Comparison of ENCODE assay signal across 10 mouse cellular contexts in the genomic region with DNA sequence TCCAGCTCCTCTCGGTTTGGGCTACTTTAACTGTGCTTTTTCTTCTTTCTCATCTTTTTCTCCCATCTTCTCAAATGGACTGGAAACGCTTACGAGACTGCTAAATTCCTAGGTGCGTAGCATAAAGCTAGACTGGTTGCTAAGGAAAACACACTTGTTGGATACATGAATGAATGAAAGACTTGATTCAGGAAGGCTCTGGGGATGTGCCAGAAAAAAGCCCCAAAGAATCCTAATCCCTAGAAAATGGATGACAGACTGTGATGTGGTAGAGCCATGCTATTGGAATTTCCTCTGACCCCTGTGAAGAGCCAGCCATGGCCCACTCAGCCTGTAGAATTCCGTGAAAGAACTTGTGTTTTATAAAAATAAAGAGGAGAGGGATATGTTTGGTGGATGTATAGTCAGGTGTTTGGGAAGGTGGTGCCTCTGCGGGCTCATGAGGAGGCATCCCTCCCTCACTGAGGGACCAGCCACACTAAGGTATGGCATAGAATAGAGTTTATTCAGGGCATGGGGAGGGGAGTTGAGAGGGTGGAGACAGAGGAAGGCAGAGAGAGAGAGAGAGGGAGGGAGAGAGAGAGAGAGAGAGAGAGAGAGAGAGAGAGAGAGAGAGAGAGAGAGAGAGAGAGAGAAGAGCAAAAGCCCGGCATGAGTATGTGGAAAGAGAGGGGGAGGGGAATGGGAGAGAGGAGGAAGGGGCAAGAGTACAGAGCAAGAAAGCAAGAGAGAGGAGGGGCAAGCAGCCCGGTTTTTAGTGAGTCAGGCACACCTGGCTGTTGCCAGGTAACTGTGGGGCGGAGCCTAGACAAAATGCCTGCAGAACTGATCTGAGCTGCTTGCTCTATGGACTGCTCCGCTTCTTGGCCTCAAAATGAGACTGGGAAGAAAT. TPM values are rescaled to one million over a fixed set of nuclear protein-coding genes. Genes with fewer than 3 reads are reported as not detected.
DNase-seq lines count a peak whose midpoint lies in the region; ATAC-seq lines count a peak whose summit lies in the region.
"Had no signal": no experiment of that assay in that cellular context is flagged by ENCODE, and none has a peak within 500 bp of the region (broad histone marks: within the 10 kb centered on the region; RNA-seq: fewer than 3 reads in every experiment).

No protein-coding gene starts in this region.

- H3K9me3 ChIP-seq in hindbrain, embryonic 14.5 days (ENCODE audit: control insufficient read depth, low read length) = no peaks in the 10 kb centered on the region
- H3K9me3 ChIP-seq in limb, embryonic 12.5 days = no peaks in the 10 kb centered on the region
- H3K9me3 ChIP-seq in stomach, embryonic 16.5 days (replicated peaks; ENCODE audit: control insufficient read depth, low read length) = no peaks in the 10 kb centered on the region

- ATAC-seq in hindbrain, embryonic 14.5 days (ENCODE audit: low FRiP score) = peak; percentile 74; the same call in 1 of the 2 replicates
- peak; percentile 41; the same call in 1 of the 2 replicates for ATAC-seq in limb, embryonic 12.5 days (ENCODE audit: insufficient number of reproducible peaks, insufficient read depth, low FRiP score, low TSS enrichment, low read depth)
- ATAC-seq in stomach, embryonic 16.5 days (ENCODE audit: insufficient read depth, low FRiP score) = peak; percentile 83

- peak; percentile 45 to 60 for DNase-seq in right cerebral cortex, postnatal 10 days (ENCODE audit: low spot score in 2 of 2)
- DNase-seq in right cerebral cortex, postnatal 36 days (ENCODE audit: low spot score in 2 of 2) = no peak
- peak; percentile 36 for DNase-seq in hindbrain, embryonic 14.5 days (ENCODE audit: low spot score)
- DNase-seq in adrenal gland, postnatal 36 days = no peak
- no peak for DNase-seq in cerebellum, postnatal 14 days
- no peak for DNase-seq in urinary bladder, postnatal 10 days (ENCODE audit: low spot score)
- DNase-seq: thymus, postnatal 14 days had no signal

- 0 out of 2 replicates have a peak overlapping the region, but pooled peaks have one; percentile 3 for H3K4me2 ChIP-seq in hindbrain, embryonic 14.5 days (replicated peaks)
- H3K4me2 ChIP-seq in limb, embryonic 12.5 days = peak overlapping the region; percentile 35
- H3K4me2 ChIP-seq in stomach, embryonic 16.5 days (ENCODE audit: low read depth, low read length) = no peak overlapping the region

- H3K27ac ChIP-seq in hindbrain, embryonic 14.5 days = peak overlapping the region; percentile 38; the same call in 1 of the 2 replicates
- no peak overlapping the region for H3K27ac ChIP-seq in limb, embryonic 12.5 days
- no peak overlapping the region for H3K27ac ChIP-seq in stomach, embryonic 16.5 days (ENCODE audit: low read length)

- H3K4me1 ChIP-seq in hindbrain, embryonic 14.5 days (replicated peaks; ENCODE audit: control insufficient read depth, insufficient read depth, low read length) = no peaks in the 10 kb centered on the region; the same call in 1 of the 2 replicates
- H3K4me1 ChIP-seq in limb, embryonic 12.5 days (replicated peaks) = peaks cover 11% of the 10 kb centered on the region
- peaks cover 3% of the 10 kb centered on the region; the same call in 1 of the 2 replicates for H3K4me1 ChIP-seq in stomach, embryonic 16.5 days (ENCODE audit: control insufficient read depth, insufficient read depth, low read length)

- 29% methylated on average over 10 of the region's 10 CpGs for WGBS in hindbrain, embryonic 14.5 days
- WGBS in limb, embryonic 12.5 days = 39% methylated on average over 10 of the region's 10 CpGs
- 40% methylated on average over 10 of the region's 10 CpGs for WGBS in stomach, embryonic 16.5 days

- no peaks in the 10 kb centered on the region for H3K27me3 ChIP-seq in hindbrain, embryonic 14.5 days (ENCODE audit: control insufficient read depth, insufficient read depth, low read length)
- no peaks in the 10 kb centered on the region for H3K27me3 ChIP-seq in limb, embryonic 12.5 days
- H3K27me3 ChIP-seq in stomach, embryonic 16.5 days (ENCODE audit: control insufficient read depth, insufficient read depth, low read length) = no peaks in the 10 kb centered on the region

- no peak overlapping the region for H3K4me3 ChIP-seq in hindbrain, embryonic 14.5 days (replicated peaks; ENCODE audit: low read length)
- no peak overlapping the region for H3K4me3 ChIP-seq in limb, embryonic 12.5 days (replicated peaks)
- no peak overlapping the region for H3K4me3 ChIP-seq in stomach, embryonic 16.5 days (replicated peaks; ENCODE audit: low read length)
- H3K4me3 ChIP-seq: erythroblast, embryonic 14.5 days had no signal

- no peak overlapping the region for H3K9ac ChIP-seq in hindbrain, embryonic 14.5 days
- no peak overlapping the region for H3K9ac ChIP-seq in limb, embryonic 12.5 days (replicated peaks)
- H3K9ac ChIP-seq in stomach, embryonic 16.5 days (ENCODE audit: low read length) = no peak overlapping the region

- no peaks in the 10 kb centered on the region for H3K36me3 ChIP-seq in hindbrain, embryonic 14.5 days (replicated peaks; ENCODE audit: control insufficient read depth, insufficient read depth)
- H3K36me3 ChIP-seq in limb, embryonic 12.5 days = no peaks in the 10 kb centered on the region
- no peaks in the 10 kb centered on the region for H3K36me3 ChIP-seq in stomach, embryonic 16.5 days (ENCODE audit: control insufficient read depth, insufficient read depth, low read length)

RNA-seq across cellular contexts. Expression of gene Fnip2, which starts 8.2 kb away (rescaled TPM):
- polyA plus RNA-seq in hindbrain, embryonic 14.5 days (2014; fragmentation: Nextera tagmentation; extraction: Ambion mirVana) = 5.9 and 9.9 TPM in 2 replicates
- 6.0 and 6.4 TPM in 2 replicates for polyA plus RNA-seq in limb, embryonic 12.5 days (2016; fragmentation: Nextera tagmentation; extraction: Ambion mirVana)
- 3.0 and 3.8 TPM in 2 replicates for polyA plus RNA-seq in stomach, embryonic 16.5 days (2015; fragmentation: Nextera tagmentation; extraction: Ambion mirVana)
- 1 to 10 TPM; 8.2 to 8.6 TPM for total RNA-seq in adrenal gland, postnatal 36 days (2021)

RNA-seq across cellular contexts. Expression of gene Ppid, which starts 15.3 kb away (rescaled TPM):
- 151 and 157 TPM in 2 replicates for polyA plus RNA-seq in hindbrain, embryonic 14.5 days (2014; fragmentation: Nextera tagmentation; extraction: Ambion mirVana)
- polyA plus RNA-seq in limb, embryonic 12.5 days (2016; fragmentation: Nextera tagmentation; extraction: Ambion mirVana) = 208 and 211 TPM in 2 replicates
- 134 and 150 TPM in 2 replicates for polyA plus RNA-seq in stomach, embryonic 16.5 days (2015; fragmentation: Nextera tagmentation; extraction: Ambion mirVana)
- 10 to 100 TPM; 48.7 to 71.2 TPM for total RNA-seq in adrenal gland, postnatal 36 days (2021)

RNA-seq across cellular contexts. Expression of gene 4930579G24Rik, which starts 53.1 kb away (rescaled TPM):
- 6.2 and 7.6 TPM in 2 replicates for polyA plus RNA-seq in hindbrain, embryonic 14.5 days (2014; fragmentation: Nextera tagmentation; extraction: Ambion mirVana)
- 39.6 and 41.2 TPM in 2 replicates for polyA plus RNA-seq in limb, embryonic 12.5 days (2016; fragmentation: Nextera tagmentation; extraction: Ambion mirVana)
- polyA plus RNA-seq in stomach, embryonic 16.5 days (2015; fragmentation: Nextera tagmentation; extraction: Ambion mirVana) = 25.6 and 27.1 TPM in 2 replicates
- 1 to 10 TPM; 2.1 to 4.0 TPM for total RNA-seq in adrenal gland, postnatal 36 days (2021)

RNA-seq across cellular contexts. Expression of gene Etfdh, which starts 53.5 kb away (rescaled TPM):
- polyA plus RNA-seq in hindbrain, embryonic 14.5 days (2014; fragmentation: Nextera tagmentation; extraction: Ambion mirVana) = 44.9 and 45.9 TPM in 2 replicates
- polyA plus RNA-seq in limb, embryonic 12.5 days (2016; fragmentation: Nextera tagmentation; extraction: Ambion mirVana) = 45.0 and 46.8 TPM in 2 replicates
- 74.8 TPM in 2 replicates for polyA plus RNA-seq in stomach, embryonic 16.5 days (2015; fragmentation: Nextera tagmentation; extraction: Ambion mirVana)
- total RNA-seq in adrenal gland, postnatal 36 days (2021) = 100 to 1,000 TPM; 175 to 219 TPM

Comparison
In these comparisons a context has a peak if more than half of its experiments do, and no peak if none do; other contexts are left out.
1. DNase-seq: peak in right cerebral cortex, postnatal 10 days (2 of 2) and hindbrain, embryonic 14.5 days (single experiment); none in right cerebral cortex, postnatal 36 days (0 of 2), adrenal gland, postnatal 36 days (0 of 2), cerebellum, postnatal 14 days (0 of 2) and urinary bladder, postnatal 10 days (single experiment).
2. Peak in every context shown above with its lines, with median percentiles within 50 percentile points of each other: ATAC-seq.